Mouse (Mus musculus) induced T-regulatory cell, adult 2 months (primary cell): ENCODE data around the gene Carmil2.

ENCODE experiments used
- DNase-seq: peaks from one replicate; pipeline ENCODE4 v3.0.0-alpha.2; 2012; ENCODE audit warnings: low read depth

Gene Carmil2

GRCm38 (mm10) chr8:105722861-105723260 is 36.8 kb downstream of the Carmil2 start:
- DNase-seq = no peak

GRCm38 (mm10) chr8:105725726-105726125 is 39.7 kb downstream of the Carmil2 start:
- no peak for DNase-seq

GRCm38 (mm10) chr8:105727397-105728124 is 41.5 kb downstream of the Carmil2 start:
- DNase-seq = peak; percentile 47

- DNase-seq = no peak
Measured at GRCm38 (mm10) chr8:105732186-105732585, 46.1 kb downstream of the Carmil2 start.

GRCm38 (mm10) chr8:105739216-105739615 is 53.1 kb downstream of the Carmil2 start:
- DNase-seq = no peak

GRCm38 (mm10) chr8:105743301-105743700 is 57.2 kb downstream of the Carmil2 start:
- no peak for DNase-seq
